Mouse (Mus musculus) megakaryocyte-erythroid progenitor cell, adult 5 weeks (primary cell): ENCODE measurements around the gene Ngp. TPM values are rescaled to one million over a fixed set of nuclear protein-coding genes. Genes with fewer than 3 reads are reported as not detected.

Experiments
- polyA plus RNA-seq: library from polyadenylated mRNA; stranded (reverse); fragments of >175 nt; gene quantifications from 2 replicates; pipeline ENCODE4 v1.2.3, GENCODE M21; 2012

The Ngp gene
- 312 and 331 TPM in 2 replicates for polyA plus RNA-seq

GRCm38 (mm10) chr9:110419511-110420112 is at the start of gene Ngp:
Gene Ngp (plus strand): TSS chr9:110419747.

GRCm38 (mm10) chr9:110408099-110408773 is 11.3 kb upstream of the Ngp start, which contains the start of gene Ptpn23:
Gene Ptpn23 (minus strand): TSS chr9:110408213.

Other genes with a start within 250 kb of the Ngp start
- gene Cspg5, start 176.0 kb upstream of the Ngp start, polyA plus RNA-seq: 0.12 and 0.16 TPM in 2 replicates
- gene Elp6, start 114.6 kb upstream of the Ngp start, polyA plus RNA-seq: 8.0 and 8.1 TPM in 2 replicates
- 231 and 258 TPM in 2 replicates for gene Scap, start 86.5 kb upstream of the Ngp start, polyA plus RNA-seq
- gene Ptpn23, start 11.5 kb upstream of the Ngp start, polyA plus RNA-seq: 63.0 and 96.4 TPM in 2 replicates
- 11.6 and 12.2 TPM in 2 replicates for gene Klhl18, start 56.9 kb downstream of the Ngp start, polyA plus RNA-seq
- gene Kif9, start 57.2 kb downstream of the Ngp start, polyA plus RNA-seq: 0.01 and 0.12 TPM in 2 replicates
- 12.9 and 21.6 TPM in 2 replicates for gene Setd2, start 112.8 kb downstream of the Ngp start, polyA plus RNA-seq
- gene Nradd, start 204.7 kb downstream of the Ngp start, polyA plus RNA-seq: 4.9 and 6.1 TPM in 2 replicates
- 74.5 and 76.5 TPM in 2 replicates for gene Nbeal2, start 234.4 kb downstream of the Ngp start, polyA plus RNA-seq
- gene Ccdc12, start 236.8 kb downstream of the Ngp start, polyA plus RNA-seq: 381 and 533 TPM in 2 replicates